20 mouse cellular contexts compared by ENCODE assay signal in the genomic region with DNA sequence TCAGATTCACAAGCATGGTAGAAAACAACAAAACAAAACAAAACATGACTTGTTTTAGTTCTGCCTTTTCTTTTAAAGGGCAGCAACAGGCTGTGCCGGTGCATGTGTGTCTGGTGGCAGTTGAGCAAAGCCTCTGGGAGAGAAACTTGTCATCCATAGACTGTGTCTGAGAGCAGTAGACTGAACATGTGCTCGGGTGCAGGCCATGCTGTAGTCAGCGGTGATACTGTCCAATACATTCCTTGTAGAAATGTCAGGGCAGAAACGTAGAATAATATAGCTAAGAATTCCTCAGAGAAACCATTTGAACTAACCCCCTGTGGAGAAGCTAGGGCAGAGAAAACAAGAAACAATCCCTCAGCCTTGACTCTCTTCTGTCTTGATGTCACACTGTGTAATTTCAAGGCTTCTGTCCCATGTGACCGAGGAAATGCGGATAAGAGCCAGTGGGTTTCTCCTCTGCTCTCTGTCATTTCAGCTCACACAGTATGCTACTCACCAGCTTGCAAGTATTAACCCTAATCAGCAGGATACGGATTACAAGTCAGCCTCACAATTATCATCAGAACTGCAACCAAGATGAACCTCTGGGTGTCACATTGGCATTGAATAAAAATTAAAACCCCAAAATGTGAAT. TPM values are rescaled to one million over a fixed set of nuclear protein-coding genes. Genes with fewer than 3 reads are reported as not detected.
"Had no signal": no experiment of that assay in that cellular context is flagged by ENCODE, and none has a peak within 500 bp of the region (broad histone marks: within the 10 kb centered on the region; RNA-seq: fewer than 3 reads in every experiment).

No protein-coding gene starts in this region.

- H3K4me1 ChIP-seq: liver, embryonic 13.5 days; liver, embryonic 15.5 days; lung, embryonic 15.5 days; megakaryocyte, embryonic 14.5 days; neural tube, embryonic 12.5 days; stomach, embryonic 15.5 days had no signal

- H3K27me3 ChIP-seq: liver, embryonic 13.5 days; liver, embryonic 15.5 days; lung, embryonic 15.5 days; megakaryocyte, embryonic 14.5 days; neural tube, embryonic 12.5 days; stomach, embryonic 15.5 days had no signal

- H3K36me3 ChIP-seq: liver, embryonic 13.5 days; liver, embryonic 15.5 days; lung, embryonic 15.5 days; neural tube, embryonic 12.5 days; stomach, embryonic 15.5 days had no signal

- H3K9ac ChIP-seq: liver, embryonic 13.5 days; liver, embryonic 15.5 days; liver, postnatal 0 days; lung, embryonic 15.5 days; neural tube, embryonic 12.5 days; stomach, embryonic 15.5 days had no signal

- DNase-seq: liver, embryonic 13.5 days; liver, postnatal 0 days; lung, adult 2 months; lung, postnatal 14 days; lung, postnatal 36 days; right cerebral cortex, postnatal 14 days; thymus, adult 2 months; thymus, postnatal 25 days; thymus, postnatal 4 days had no signal

- H3K27ac ChIP-seq: liver, embryonic 13.5 days; liver, embryonic 15.5 days; lung, embryonic 15.5 days; macrophage; neural tube, embryonic 12.5 days; stomach, embryonic 15.5 days; stomach, postnatal 0 days had no signal

- H3K4me3 ChIP-seq: liver, embryonic 13.5 days; liver, embryonic 15.5 days; lung, embryonic 15.5 days; megakaryocyte, embryonic 14.5 days; neural tube, embryonic 12.5 days; stomach, embryonic 15.5 days had no signal

- H3K4me2 ChIP-seq: liver, embryonic 11.5 days; liver, embryonic 13.5 days; liver, embryonic 15.5 days; lung, embryonic 15.5 days; neural tube, embryonic 12.5 days; stomach, embryonic 15.5 days had no signal

- ATAC-seq: liver, postnatal 0 days; lung, postnatal 0 days had no signal

- H3K9me3 ChIP-seq: liver, embryonic 13.5 days; liver, embryonic 15.5 days; lung, embryonic 15.5 days; megakaryocyte, embryonic 14.5 days; neural tube, embryonic 12.5 days; stomach, embryonic 15.5 days had no signal

RNA-seq across cellular contexts. Expression of a gene that starts 33.9 kb away (rescaled TPM):
- total RNA-seq: monocyte, adult 5-6 weeks; neutrophil, adult 5-6 weeks had no signal
